Mouse (Mus musculus) erythroid progenitor cell, adult 5-6 weeks (primary cell): ENCODE measurements around the gene Prpf40b. TPM values are rescaled to one million over a fixed set of nuclear protein-coding genes. Genes with fewer than 3 reads are reported as not detected.
A peak's percentile ranks its signal among the peaks of the same experiment; 100 is the strongest.

Source experiments
- ATAC-seq: replicated peaks from 2 replicates; pipeline ENCODE4 v1.8.0; 2016; ENCODE audit warnings: moderate number of reproducible peaks, mild to moderate bottlenecking, moderate TSS enrichment, inconsistent platforms; ENCODE audit not compliant: poor library complexity, low FRiP score, severe bottlenecking
- total RNA-seq, 2 experiments: library from RNA; stranded (forward) in 1 of 2; stranded (reverse) in 1 of 2; fragments of 150-400 nt in 1 of 2; fragments of 186-747, 209-891 nt in 1 of 2; gene quantifications; 2 replicates each; pipeline versions ENCODE4 v1.2.3 to v1.2.4; 2015 to 2017; ENCODE audit warnings: low replicate concordance in 2 of 2

Gene Prpf40b
- total RNA-seq, 2 experiments from 2014 or later, result not detected

GRCm38 (mm10) chr15:99284527-99285188 lies 10.2 kb upstream of the Prpf40b start:
- no peak for ATAC-seq

- no peak for ATAC-seq
Measured at GRCm38 (mm10) chr15:99285189-99285535, 9.7 kb upstream of the Prpf40b start.

- no peak for ATAC-seq
Measured at GRCm38 (mm10) chr15:99290586-99290985, 4.3 kb upstream of the Prpf40b start.

GRCm38 (mm10) chr15:99294287-99294686 lies 600 bp upstream of the Prpf40b start:
- no peak for ATAC-seq

- ATAC-seq, result no peak
Measured at GRCm38 (mm10) chr15:99295484-99295981, 646 bp downstream of the Prpf40b start, which contains the start of gene Fam186b. TSS of gene Fam186b (minus strand) at chr15:99295888.

GRCm38 (mm10) chr15:99296213-99296612 lies 1.3 kb downstream of the Prpf40b start:
- ATAC-seq, result no peak

- no peak for ATAC-seq
Measured at GRCm38 (mm10) chr15:99307476-99307875, 12.6 kb downstream of the Prpf40b start.

GRCm38 (mm10) chr15:99309549-99309948 lies 14.7 kb downstream of the Prpf40b start:
- ATAC-seq, result no peak

GRCm38 (mm10) chr15:99310617-99311016 lies 15.7 kb downstream of the Prpf40b start:
- ATAC-seq, result no peak

- 0 out of 2 replicates have a peak, but pooled peaks have one; percentile 33 for ATAC-seq
Measured at GRCm38 (mm10) chr15:99314891-99315290, 20.0 kb downstream of the Prpf40b start.

GRCm38 (mm10) chr15:99316314-99317266 lies 21.7 kb downstream of the Prpf40b start:
- no peak for ATAC-seq

GRCm38 (mm10) chr15:99317267-99317651 lies 22.4 kb downstream of the Prpf40b start:
- no peak for ATAC-seq

GRCm38 (mm10) chr15:99318071-99318470 lies 23.2 kb downstream of the Prpf40b start:
- no peak for ATAC-seq

GRCm38 (mm10) chr15:99318861-99319410 lies 24.0 kb downstream of the Prpf40b start:
- no peak for ATAC-seq

- no peak for ATAC-seq
Measured at GRCm38 (mm10) chr15:99319411-99319871, 24.6 kb downstream of the Prpf40b start.

GRCm38 (mm10) chr15:99320168-99320674 lies 25.3 kb downstream of the Prpf40b start:
- ATAC-seq, result no peak

GRCm38 (mm10) chr15:99320978-99321377 lies 26.1 kb downstream of the Prpf40b start:
- ATAC-seq, result no peak

- ATAC-seq, result no peak
Measured at GRCm38 (mm10) chr15:99324151-99324550, 29.3 kb downstream of the Prpf40b start.

GRCm38 (mm10) chr15:99325598-99325997 lies 30.7 kb downstream of the Prpf40b start:
- ATAC-seq, result no peak

GRCm38 (mm10) chr15:99326407-99326806 lies 31.5 kb downstream of the Prpf40b start:
- ATAC-seq, result no peak
